Mouse (Mus musculus): ENCODE measurements at regions not wholly inside any gene's neighbourhood (a gene's known extent, or its start where the extent isn't known, plus 50 kb on each side); places are given as distances from the start of the nearest gene placed in this dataset.

- no peak for DNase-seq
Measured at GRCm38 (mm10) chr10:111897361-111897760, 75.1 kb upstream of the Krr1 start.

GRCm38 (mm10) chr10:111900723-111901716, 71.4 kb upstream of the Krr1 start:
- DNase-seq = no peak

GRCm38 (mm10) chr10:111903956-111904355, 68.5 kb upstream of the Krr1 start:
- DNase-seq = no peak

GRCm38 (mm10) chr10:111907836-111908235, 64.6 kb upstream of the Krr1 start:
- DNase-seq = peak in 1 of 2 experiments; percentile 32

GRCm38 (mm10) chr10:111912561-111912960, 59.9 kb upstream of the Krr1 start:
- DNase-seq = peak in 1 of 2 experiments; percentile 32

GRCm38 (mm10) chr10:111913066-111913785, 59.2 kb upstream of the Krr1 start:
- DNase-seq = no peak

- DNase-seq = no peak
Measured at GRCm38 (mm10) chr10:111914231-111914630, 58.2 kb upstream of the Krr1 start.

- no peak for DNase-seq
Measured at GRCm38 (mm10) chr10:111918071-111918507, 54.4 kb upstream of the Krr1 start.

- DNase-seq = no peak
Measured at GRCm38 (mm10) chr10:111919475-111919874, 53.0 kb upstream of the Krr1 start.

GRCm38 (mm10) chr10:111921492-111921891, 51.0 kb upstream of the Krr1 start:
- no peak for DNase-seq

Data from kidney, postnatal 25 days (tissue).